Mouse (Mus musculus) ES-E14 (cell line): ENCODE measurements around the gene Col8a2.

Source experiments
- CHD2 ChIP-seq: IDR thresholded peaks from 2 replicates; pipeline ENCODE4 v1.6.1; 2014; ENCODE audit warnings: mild to moderate bottlenecking, low read depth, low read length, inconsistent platforms
- MAFK ChIP-seq: IDR thresholded peaks from 2 replicates; pipeline ENCODE4 v1.6.1; 2014; ENCODE audit warnings: mild to moderate bottlenecking, low read depth, low read length, inconsistent platforms; ENCODE audit not compliant: insufficient read depth
- ZC3H11A ChIP-seq: IDR thresholded peaks from 2 replicates; pipeline ENCODE4 v1.6.1; 2012; ENCODE audit warnings: low read depth, mild to moderate bottlenecking, inconsistent platforms, low read length, borderline replicate concordance
- ZNF384 ChIP-seq: IDR thresholded peaks from 2 replicates; pipeline ENCODE4 v1.6.1; 2012; ENCODE audit warnings: low read depth, low read length, inconsistent platforms

- TF ChIP-seq MAFK (no peak), CHD2 (no peak), ZC3H11A (no peak), ZNF384 (no peak)
These were observed 40.2 kb upstream of the Col8a2 start for GRCm38 (mm10) chr4:126246202-126246889.
